Mouse (Mus musculus): Measurements from ENCODE around the gene Tmprss7. TPM values are rescaled to one million over a fixed set of nuclear protein-coding genes. Genes with fewer than 3 reads are reported as not detected.

The Tmprss7 gene
- polyA plus RNA-seq (2012; ENCODE audit: low replicate concordance), result not detected in 2 replicates

DNA sequence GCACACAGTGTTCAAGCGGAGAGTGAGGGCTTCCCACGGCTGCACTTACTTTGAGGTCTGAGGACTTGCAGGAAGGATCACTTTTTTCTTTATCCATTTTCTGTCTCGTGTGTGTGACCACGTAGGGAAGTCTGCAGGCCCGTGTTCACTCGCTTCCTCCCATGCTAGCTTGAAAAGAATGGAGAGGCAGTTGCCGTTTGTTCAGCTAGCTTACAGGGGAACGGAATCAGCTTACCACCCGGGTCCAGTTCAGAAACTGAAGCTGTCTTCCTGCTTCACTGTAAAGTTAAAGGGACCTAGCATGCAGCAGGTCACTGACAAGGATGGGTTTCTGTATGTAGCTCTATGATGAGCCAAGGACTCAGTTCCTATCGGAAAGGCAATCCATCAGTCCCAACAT, at the start of gene Tmprss7:
Gene Tmprss7, minus strand, starts transcription at position 101 of the 400 bp plus-strand sequence.

GRCm38 (mm10) chr16:45742615-45743476, 49.4 kb upstream of the Tmprss7 start, which contains the start of gene Abhd10:
Gene Abhd10, minus strand, starts transcription at chr16:45742955.

GRCm38 (mm10) chr16:45724061-45724741, 30.7 kb upstream of the Tmprss7 start, which contains the start of gene Tagln3:
Gene Tagln3, minus strand, starts transcription at chr16:45724608.

DNA sequence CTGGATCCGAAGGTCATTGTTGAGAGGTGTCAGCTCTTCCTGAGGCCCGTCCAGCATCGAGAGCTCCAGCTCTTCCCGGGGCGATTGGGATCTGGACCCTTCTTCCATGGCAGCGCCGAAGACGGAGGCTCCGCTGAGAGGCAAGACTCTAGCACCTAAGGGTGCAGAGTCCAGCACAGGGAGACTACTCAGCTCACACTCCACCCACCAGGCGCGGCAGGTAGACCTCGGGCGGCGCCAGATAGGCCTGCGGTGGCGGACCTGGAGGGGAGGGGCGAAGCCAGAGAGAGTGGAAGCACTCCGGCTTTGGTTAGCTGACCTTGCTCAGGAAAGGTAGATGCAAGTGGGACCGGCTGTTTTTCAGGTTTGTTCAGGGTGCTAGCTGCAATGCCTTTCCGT, 39.5 kb downstream of the Tmprss7 start, which contains the start of gene BC016579:
Gene BC016579, minus strand, starts transcription at position 135 of the 399 bp plus-strand sequence.

DNA sequence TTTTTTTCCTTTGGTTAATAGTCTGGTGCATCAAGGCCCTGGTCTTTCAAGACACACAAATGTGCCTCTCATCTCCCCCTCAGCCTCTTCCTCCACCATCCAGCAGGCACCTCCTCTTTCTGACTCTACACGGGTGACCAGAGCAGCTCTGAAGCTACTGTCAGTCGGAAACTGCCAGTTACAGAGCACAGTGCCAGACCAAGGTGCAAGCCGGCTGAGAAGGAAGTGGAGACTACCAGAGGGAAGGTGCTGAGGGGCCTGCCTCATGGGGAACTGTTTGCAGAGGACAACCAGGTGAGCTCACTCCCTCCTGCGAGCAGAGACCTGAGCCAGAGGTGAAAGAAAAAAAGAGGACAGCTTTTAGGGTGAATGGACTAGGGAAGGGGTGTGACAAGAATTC, 83.2 kb downstream of the Tmprss7 start, which contains the start of gene Gcsam:
Gene Gcsam, plus strand, starts transcription at position 114 of the 400 bp plus-strand sequence.

Other genes starting within 250 kb of the Tmprss7 start
- not detected in 2 replicates for gene Gm609, start 200.7 kb downstream of the Tmprss7 start, polyA plus RNA-seq (2012; ENCODE audit: low replicate concordance)
- not detected in 2 replicates for gene Gm17783, start 161.6 kb downstream of the Tmprss7 start, polyA plus RNA-seq (2012; ENCODE audit: low replicate concordance)
- not detected in 2 replicates for gene Slc9c1, start 158.3 kb downstream of the Tmprss7 start, polyA plus RNA-seq (2012; ENCODE audit: low replicate concordance)
- gene Gcsam, start 83.3 kb downstream of the Tmprss7 start, polyA plus RNA-seq (2012; ENCODE audit: low replicate concordance), result 0.05 and 0.25 TPM in 2 replicates
- not detected in 2 replicates for gene BC016579, start 39.6 kb downstream of the Tmprss7 start, polyA plus RNA-seq (2012; ENCODE audit: low replicate concordance)
- 0.24 TPM in 1 of 2 replicates, not detected in the other for gene Tagln3, start 30.9 kb upstream of the Tmprss7 start, polyA plus RNA-seq (2012; ENCODE audit: low replicate concordance)
- gene Abhd10, start 49.3 kb upstream of the Tmprss7 start, polyA plus RNA-seq (2012; ENCODE audit: low replicate concordance), result 4.8 and 5.5 TPM in 2 replicates

Measured in leukemia stem cell, adult 10-12 weeks (primary cell).